Mouse (Mus musculus) liver, embryonic 11.5 days (tissue): Measurements from ENCODE around the gene Rufy1. TPM values are rescaled to one million over a fixed set of nuclear protein-coding genes. Genes with fewer than 3 reads are reported as not detected.
A peak's percentile ranks its signal among the peaks of the same experiment; 100 is the strongest.
"Not testable (repeated sequence)": the region's sequence is repeated elsewhere in the genome, so short reads cannot be mapped to it uniquely, and the experiment has no call there.

ENCODE experiments used
- ATAC-seq: fragments of 200-750 bp; cut with Nextera tagmentation; replicated peaks from 2 replicates; pipeline ENCODE4 v1.8.0; 2017; ENCODE audit warnings: moderate number of reproducible peaks, mild to moderate bottlenecking, moderate TSS enrichment, moderate library complexity; ENCODE audit not compliant: low FRiP score
- DNase-seq: peaks from one replicate; pipeline ENCODE4 v3.0.0-alpha.2; 2017; ENCODE audit warnings: low spot score
- H3K27ac ChIP-seq: fragments of 300-500 bp; sonication (generic); 2 replicates; pipeline ENCODE4 v1.5.1; 2014; ENCODE audit warnings: mild to moderate bottlenecking, low read depth, low read length, control low read depth
- H3K27me3 ChIP-seq: fragments of 300-500 bp; sonication (generic); replicated peaks from 2 replicates; pipeline ENCODE4 v1.6.1; 2014; ENCODE audit warnings: low read length, mixed read lengths; ENCODE audit not compliant: control insufficient read depth, insufficient read depth
- H3K36me3 ChIP-seq: fragments of 300-500 bp; sonication (generic); 2 replicates; pipeline ENCODE4 v1.6.1; 2014; ENCODE audit warnings: mild to moderate bottlenecking, low read length, moderate library complexity, mixed read lengths; ENCODE audit not compliant: control insufficient read depth, insufficient read depth
- H3K4me1 ChIP-seq: fragments of 300-500 bp; sonication (generic); replicated peaks from 2 replicates; pipeline ENCODE4 v1.6.1; 2014; ENCODE audit warnings: low read length, mixed read lengths; ENCODE audit not compliant: control insufficient read depth, insufficient read depth
- H3K4me2 ChIP-seq: fragments of 300-500 bp; sonication (generic); 2 replicates; pipeline ENCODE4 v1.6.1; 2014; ENCODE audit warnings: mild to moderate bottlenecking, control low read depth, moderate library complexity
- H3K4me3 ChIP-seq: fragments of 300-500 bp; sonication (generic); 2 replicates; pipeline ENCODE4 v1.5.1; 2014; ENCODE audit warnings: low read depth, low read length, control low read depth
- H3K9ac ChIP-seq: fragments of 300-500 bp; sonication (generic); 2 replicates; pipeline ENCODE4 v1.6.1; 2014; ENCODE audit warnings: low read depth, low read length, control low read depth
- H3K9me3 ChIP-seq: fragments of 300-500 bp; sonication (generic); 2 replicates; pipeline ENCODE4 v1.6.1; 2016; ENCODE audit warnings: low read length, inconsistent platforms, mixed read lengths; ENCODE audit not compliant: control insufficient read depth
- WGBS: fragments of 180-500 bp; shearing (Covaris S2); extraction: QIAGEN DNeasy Blood & Tissue Kit; methylation state at CpG from one replicate; pipeline ENCODE4 v1.1.7; 2014; 5-methylcytosine and 5-hydroxymethylcytosine counted together
- polyA plus RNA-seq: library from polyadenylated mRNA; unstranded; fragments of >200 nt; fragmentation: Nextera tagmentation; extraction: Ambion mirVana; gene quantifications from 2 replicates; pipeline ENCODE4 v1.2.1, GENCODE M21; 2014

Rufy1 gene
- polyA plus RNA-seq, 1 experiment from 2014 or later: 19.2 TPM

GRCm38 (mm10) chr11:50373086-50373485 is 57.8 kb downstream of the Rufy1 start:
- no peak overlapping the region for H3K9ac ChIP-seq
- no peak overlapping the region for H3K27ac ChIP-seq
- DNase-seq: no peak
- H3K36me3 ChIP-seq: no peaks in the 10 kb centered on the region
- H3K4me2 ChIP-seq: no peak overlapping the region
- H3K4me1 ChIP-seq: 0 out of 2 replicates have a peak, but pooled peaks cover 3% of the 10 kb centered on the region
- H3K4me3 ChIP-seq: no peak overlapping the region
- no peaks in the 10 kb centered on the region for H3K27me3 ChIP-seq
- no peaks in the 10 kb centered on the region for H3K9me3 ChIP-seq
- ATAC-seq: no peak

GRCm38 (mm10) chr11:50371911-50372310 is 59.0 kb downstream of the Rufy1 start:
- 0 out of 2 replicates have a peak, but pooled peaks cover 3% of the 10 kb centered on the region for H3K4me1 ChIP-seq
- H3K4me3 ChIP-seq: no peak overlapping the region
- no peaks in the 10 kb centered on the region for H3K36me3 ChIP-seq
- ATAC-seq: no peak
- no peaks in the 10 kb centered on the region for H3K27me3 ChIP-seq
- DNase-seq: no peak
- H3K9ac ChIP-seq: no peak overlapping the region
- 96% methylated on average over 1 of the region's 1 CpGs for WGBS
- peak overlapping the region; percentile 65 for H3K4me2 ChIP-seq
- H3K27ac ChIP-seq: no peak overlapping the region
- no peaks in the 10 kb centered on the region for H3K9me3 ChIP-seq

- WGBS: 2% methylated on average over 18 of the region's 18 CpGs
- Histone ChIP-seq H3K27ac (no peak overlapping the region), H3K27me3 (no peaks in the 10 kb centered on the region), H3K4me1 (0 out of 2 replicates have a peak, but pooled peaks cover 2% of the 10 kb centered on the region), H3K9ac (peak overlapping the region; percentile 57; the same call in 1 of the 2 replicates), H3K36me3 (no peaks in the 10 kb centered on the region), H3K4me3 (peak overlapping the region; percentile 42), H3K9me3 (no peaks in the 10 kb centered on the region), H3K4me2 (peak overlapping the region; percentile 65)
- ATAC-seq: 0 out of 2 replicates have a peak, but pooled peaks have one; percentile 34
- peak; percentile 62 for DNase-seq
Observed at GRCm38 (mm10) chr11:50371399-50371841, 59.5 kb downstream of the Rufy1 start.

GRCm38 (mm10) chr11:50370969-50371368 is 60.0 kb downstream of the Rufy1 start:
- Histone ChIP-seq H3K9ac (no peak overlapping the region), H3K4me2 (peak overlapping the region; percentile 65), H3K27ac (no peak overlapping the region), H3K9me3 (no peaks in the 10 kb centered on the region), H3K27me3 (no peaks in the 10 kb centered on the region), H3K36me3 (no peaks in the 10 kb centered on the region), H3K4me1 (no peaks in the 10 kb centered on the region), H3K4me3 (no peak overlapping the region)
- WGBS: 68% methylated on average over 4 of the region's 4 CpGs
- ATAC-seq (no peak), DNase-seq (no peak)

GRCm38 (mm10) chr11:50369360-50369911 is 61.5 kb downstream of the Rufy1 start:
- H3K27ac ChIP-seq: no peak overlapping the region
- no peak for DNase-seq
- no peak overlapping the region for H3K9ac ChIP-seq
- 80% methylated on average over 5 of the region's 5 CpGs for WGBS
- no peaks in the 10 kb centered on the region for H3K4me1 ChIP-seq
- no peaks in the 10 kb centered on the region for H3K27me3 ChIP-seq
- no peaks in the 10 kb centered on the region for H3K9me3 ChIP-seq
- H3K36me3 ChIP-seq: no peaks in the 10 kb centered on the region
- no peak for ATAC-seq
- no peak overlapping the region for H3K4me2 ChIP-seq
- no peak overlapping the region for H3K4me3 ChIP-seq

- 88% methylated on average over 9 of the region's 9 CpGs for WGBS
- H3K4me1 ChIP-seq: no peaks in the 10 kb centered on the region
- ATAC-seq (no peak), DNase-seq (no peak)
- H3K36me3 ChIP-seq: no peaks in the 10 kb centered on the region
- H3K27ac ChIP-seq: no peak overlapping the region
- no peaks in the 10 kb centered on the region for H3K27me3 ChIP-seq
- H3K4me2 ChIP-seq: no peak overlapping the region
- no peak overlapping the region for H3K9ac ChIP-seq
- no peak overlapping the region for H3K4me3 ChIP-seq
- H3K9me3 ChIP-seq: no peaks in the 10 kb centered on the region
Observed at GRCm38 (mm10) chr11:50367531-50367930, 63.4 kb downstream of the Rufy1 start.

GRCm38 (mm10) chr11:50365322-50365721 is 65.6 kb downstream of the Rufy1 start:
- H3K36me3 ChIP-seq: no peaks in the 10 kb centered on the region

GRCm38 (mm10) chr11:50364548-50364947 is 66.4 kb downstream of the Rufy1 start:
- Histone ChIP-seq H3K9me3 (no peaks in the 10 kb centered on the region), H3K9ac (no peak overlapping the region), H3K4me2 (no peak overlapping the region), H3K27me3 (peaks cover 4% of the 10 kb centered on the region; the same call in 1 of the 2 replicates), H3K36me3 (no peaks in the 10 kb centered on the region), H3K4me1 (0 out of 2 replicates have a peak, but pooled peaks cover 5% of the 10 kb centered on the region), H3K4me3 (no peak overlapping the region), H3K27ac (no peak overlapping the region)
- ATAC-seq (no peak; the same call in 1 of the 2 replicates), DNase-seq (no peak)
- 7% methylated on average over 4 of the region's 4 CpGs for WGBS

More at GRCm38 (mm10) chr11:50365322-50365721, 65.6 kb downstream of the Rufy1 start:
- Histone ChIP-seq H3K9me3 (no peaks in the 10 kb centered on the region), H3K9ac (no peak overlapping the region), H3K4me1 (no peaks in the 10 kb centered on the region), H3K27ac (no peak overlapping the region), H3K4me2 (no peak overlapping the region), H3K27me3 (0 out of 2 replicates have a peak, but pooled peaks cover 3% of the 10 kb centered on the region), H3K4me3 (no peak overlapping the region)
- no peak for ATAC-seq
- no peak for DNase-seq

GRCm38 (mm10) chr11:50361282-50361681 is 69.6 kb downstream of the Rufy1 start:
- not testable (repeated sequence) for H3K27ac ChIP-seq, H3K9ac ChIP-seq, ATAC-seq, H3K36me3 ChIP-seq, H3K4me1 ChIP-seq, H3K9me3 ChIP-seq, H3K4me2 ChIP-seq, DNase-seq, H3K4me3 ChIP-seq, H3K27me3 ChIP-seq
- WGBS: 69% methylated on average over 1 of the region's 1 CpGs
